Mouse (Mus musculus) heart, adult 18-20 months (tissue): ENCODE results near the gene Hmox1. TPM values are rescaled to one million over a fixed set of nuclear protein-coding genes. Genes with fewer than 3 reads are reported as not detected.

Experiments used
- DNase-seq, 2 experiments: peaks; one replicate each; pipeline ENCODE4 v3.0.0; 2021 to 2022; ENCODE audit warnings: mixed read lengths in 1 of 2
- total RNA-seq, 2 experiments: library from RNA; stranded (reverse); gene quantifications; 2 replicates each; pipeline ENCODE4 v1.2.3; 2021

Gene Hmox1
- total RNA-seq, 2 experiments from 2014 or later, result 10.3 to 17.5 TPM

GRCm38 (mm10) chr8:75088989-75089881, 4.2 kb upstream of the Hmox1 start:
- DNase-seq, result peak; percentile 87 to 93

DNA sequence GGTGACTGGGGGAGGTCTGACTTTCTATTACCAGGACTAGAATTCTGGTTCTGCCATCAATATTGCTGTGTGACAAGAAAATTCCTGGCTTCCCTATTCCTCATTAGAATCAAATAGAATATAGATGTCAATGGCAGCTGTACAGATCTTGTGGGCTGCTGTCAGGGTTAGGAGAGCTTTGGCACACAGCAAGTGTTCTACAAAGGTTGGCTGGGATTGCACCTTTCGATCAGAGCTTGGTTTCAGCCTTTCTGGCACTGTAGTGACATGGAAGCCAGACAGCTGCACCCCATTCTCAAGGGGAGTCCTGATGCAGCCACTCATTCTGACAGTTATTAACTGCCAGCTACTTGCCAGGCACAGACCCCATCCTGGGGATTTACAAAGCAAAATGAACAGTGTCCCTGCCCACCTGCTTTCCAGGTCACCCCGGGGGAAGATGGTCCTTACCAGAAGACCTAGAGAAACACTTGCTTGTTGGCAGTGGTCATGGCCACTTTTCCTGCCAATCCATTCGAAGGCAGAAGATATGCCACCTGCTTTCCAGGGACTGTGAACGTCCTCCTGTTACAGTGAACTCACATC, 2.5 kb upstream of the Hmox1 start:
- no peak for DNase-seq

DNA sequence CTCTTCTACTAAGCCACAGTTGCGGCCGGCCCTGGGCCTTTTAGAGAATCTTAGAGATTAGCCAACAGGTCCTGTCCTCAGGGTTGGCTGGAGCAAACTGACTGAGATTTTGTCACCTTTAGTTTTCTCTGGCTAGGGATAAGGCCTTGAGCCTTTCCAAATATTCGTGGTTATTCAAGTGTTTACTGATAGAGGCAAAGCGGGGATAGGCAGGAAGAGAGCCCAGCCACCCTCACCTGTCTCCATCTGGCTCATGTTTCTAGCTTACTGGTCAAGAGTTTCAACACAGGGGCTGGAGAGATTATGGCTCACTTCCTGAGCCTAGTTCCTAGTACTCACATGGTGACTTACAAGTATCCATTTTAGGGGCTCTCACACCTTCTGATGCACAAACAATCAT, 9.5 kb downstream of the Hmox1 start:
- DNase-seq, result no peak

DNA sequence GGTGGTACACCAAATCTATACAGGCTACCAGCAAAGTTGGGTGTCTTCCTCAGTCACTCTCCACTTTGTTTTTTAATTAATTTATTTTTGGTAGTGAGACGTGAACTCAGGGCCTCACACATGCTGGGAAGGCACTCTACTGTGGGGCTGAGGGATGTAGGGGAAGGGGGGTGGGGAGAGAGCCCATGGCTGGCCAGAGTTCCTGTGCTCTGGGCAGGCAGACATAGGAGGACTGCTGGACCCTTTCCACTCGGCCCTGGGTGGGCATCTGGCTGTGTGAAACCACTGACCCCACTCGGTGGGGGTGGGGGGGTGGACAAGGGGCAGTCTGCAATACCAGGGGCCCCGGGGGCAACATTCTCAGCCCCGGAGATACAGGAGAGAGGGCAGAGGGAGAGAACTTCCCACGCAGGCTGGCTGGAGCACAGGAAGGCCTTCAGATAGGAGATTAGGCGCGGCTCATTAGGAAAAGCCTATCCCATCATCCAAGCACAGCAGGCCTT, 10.0 kb downstream of the Hmox1 start:
- no peak for DNase-seq

DNA sequence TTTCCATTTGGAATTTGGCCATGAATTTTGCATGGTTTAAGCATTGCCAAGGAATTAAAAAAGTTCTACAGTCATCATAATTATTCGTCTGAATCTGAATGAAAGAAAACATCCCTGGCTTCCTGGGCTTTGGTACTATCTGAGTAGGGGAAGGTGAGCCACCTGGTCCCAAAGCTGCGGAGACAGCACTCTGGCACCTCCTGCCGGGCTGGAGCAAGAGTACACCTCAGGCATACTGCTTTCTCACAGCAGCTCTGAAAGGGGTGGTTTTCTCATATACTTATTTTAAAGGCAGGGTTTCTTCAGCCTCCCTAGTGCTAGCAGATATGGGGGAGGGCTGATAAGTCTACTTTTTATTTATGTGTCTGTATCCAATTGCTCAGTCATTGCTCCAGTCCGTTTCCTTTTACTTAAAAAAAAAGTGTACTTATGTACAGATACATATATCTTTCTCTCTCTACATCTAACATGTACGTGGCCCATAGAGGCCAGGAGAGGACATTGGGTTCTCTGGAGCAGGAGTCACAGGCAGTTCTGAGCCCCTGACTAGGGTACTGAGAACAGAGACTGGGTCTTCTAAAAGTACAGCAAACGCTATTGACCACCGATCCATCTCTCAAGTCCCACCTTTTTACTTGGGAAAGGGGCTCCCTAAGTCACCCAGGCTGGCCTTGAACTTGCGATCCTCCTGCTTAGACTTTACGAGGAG, 15.3 kb downstream of the Hmox1 start:
- DNase-seq, result peak; percentile 86 to 87

- peak; percentile 99 for DNase-seq
These were observed 16.0 kb downstream of the Hmox1 start, which contains the start of gene Mcm5 for GRCm38 (mm10) chr8:75109236-75109967. Mcm5 (plus strand) TSS chr8:75109569.

DNA sequence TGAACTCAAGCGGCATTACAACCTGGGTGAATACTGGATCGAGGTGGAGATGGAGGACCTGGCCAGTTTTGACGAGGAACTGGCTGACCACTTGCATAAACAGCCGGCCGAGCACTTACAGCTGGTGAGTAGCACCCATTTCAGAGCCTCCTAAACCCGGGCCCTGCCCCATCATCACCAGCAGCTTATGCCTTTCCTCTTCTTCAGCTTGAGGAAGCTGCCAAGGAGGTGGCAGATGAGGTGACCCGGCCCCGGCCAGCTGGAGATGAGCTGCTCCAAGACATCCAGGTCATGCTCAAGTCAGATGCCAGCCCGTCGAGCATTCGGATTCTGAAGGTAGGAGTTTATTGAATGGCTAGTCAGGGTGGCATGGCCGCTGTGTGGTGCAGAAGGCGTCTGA, 16.7 kb downstream of the Hmox1 start:
- DNase-seq, result no peak

DNA sequence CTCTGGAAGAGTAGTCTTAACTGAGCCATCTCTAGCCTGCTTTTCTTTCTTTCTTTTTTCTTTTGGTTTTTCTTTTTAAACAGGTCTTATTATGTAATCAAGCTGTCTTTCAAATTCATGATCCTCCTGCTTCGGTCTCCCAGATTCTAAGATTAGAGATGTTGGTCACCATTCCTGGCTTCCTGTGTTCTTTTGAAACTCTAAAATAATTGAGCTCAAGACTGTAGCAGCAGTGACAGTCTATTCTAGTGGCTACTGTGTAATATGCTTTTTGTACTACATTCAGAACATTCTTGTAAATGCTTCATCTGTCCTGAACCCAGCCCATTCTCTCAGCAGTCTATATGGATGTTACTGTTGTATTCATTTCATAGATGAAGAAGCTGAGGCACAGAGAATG, 25.1 kb downstream of the Hmox1 start:
- no peak for DNase-seq

GRCm38 (mm10) chr8:75119287-75119686, 25.9 kb downstream of the Hmox1 start:
- no peak for DNase-seq

- DNase-seq, result no peak
These were observed 26.3 kb downstream of the Hmox1 start for GRCm38 (mm10) chr8:75119747-75120146.

GRCm38 (mm10) chr8:75127406-75127805, 34.0 kb downstream of the Hmox1 start:
- no peak for DNase-seq

GRCm38 (mm10) chr8:75132485-75132884, 39.1 kb downstream of the Hmox1 start:
- peak; percentile 41 to 79 for DNase-seq

DNA sequence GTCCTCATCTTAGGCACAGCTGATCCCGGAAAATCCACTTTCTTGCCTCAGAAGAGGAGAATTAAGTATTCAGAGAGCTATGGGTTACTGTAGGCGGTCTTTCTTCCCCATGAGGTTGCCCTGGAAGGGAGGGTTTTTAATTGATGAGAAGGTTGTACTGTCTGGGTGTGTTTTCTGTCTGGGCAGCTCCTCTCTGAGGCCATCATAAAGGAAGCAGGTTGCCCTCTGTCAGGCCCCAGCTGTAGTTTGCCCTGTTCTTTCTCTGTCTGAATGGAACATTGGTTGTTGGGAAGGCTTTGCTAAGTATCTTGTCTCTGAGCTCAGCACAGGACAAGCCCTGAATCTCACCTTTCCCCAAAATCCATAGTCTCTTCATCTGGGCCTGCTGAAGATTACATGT, 40.0 kb downstream of the Hmox1 start:
- no peak for DNase-seq

- DNase-seq, result peak; percentile 72 to 87
These were observed 41.4 kb downstream of the Hmox1 start for GRCm38 (mm10) chr8:75134603-75135391.

- DNase-seq, result no peak
These were observed 42.3 kb downstream of the Hmox1 start for GRCm38 (mm10) chr8:75135756-75136155.

- no peak for DNase-seq
These were observed 42.8 kb downstream of the Hmox1 start for GRCm38 (mm10) chr8:75136256-75136655.

DNA sequence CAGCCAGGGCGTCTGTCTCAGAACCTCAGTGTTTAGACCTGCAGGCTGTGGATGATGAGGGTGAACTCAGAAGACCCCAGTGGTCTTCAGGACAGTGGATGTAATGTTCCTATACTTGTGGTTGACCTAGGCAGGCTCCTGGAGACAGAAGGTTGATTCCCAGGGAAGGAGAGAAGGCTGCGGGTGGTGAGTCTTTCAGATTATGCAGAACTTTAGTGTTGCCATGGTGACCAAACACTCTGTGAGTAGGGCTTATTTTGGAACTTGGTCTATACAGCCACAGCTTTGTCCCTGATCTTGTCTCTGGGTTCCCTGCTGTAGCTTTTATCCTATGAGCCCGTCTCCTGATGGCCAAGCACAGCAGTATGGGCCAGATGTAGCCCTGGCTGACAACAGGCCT, 44.1 kb downstream of the Hmox1 start:
- DNase-seq, result no peak
